Mouse (Mus musculus) spleen, adult 2 months (tissue): ENCODE results near the gene Ifitm6. TPM values are rescaled to one million over a fixed set of nuclear protein-coding genes. Genes with fewer than 3 reads are reported as not detected.
"Not testable (repeated sequence)": the region's sequence is repeated elsewhere in the genome, so short reads cannot be mapped to it uniquely, and the experiment has no call there.

Experiments used
- DNase-seq, 2 experiments: peaks; one replicate each; pipeline versions ENCODE4 v3.0.0 to v3.0.0-alpha.2; 2012 to 2021; ENCODE audit warnings: low spot score in 2 of 2, low read depth in 1 of 2
- H3K27ac ChIP-seq: fragments of 200-500 bp; 2 replicates; pipeline ENCODE4 v1.5.1; 2012; ENCODE audit warnings: low read length, inconsistent platforms; ENCODE audit not compliant: insufficient read depth
- H3K27me3 ChIP-seq: fragments of 200-500 bp; 2 replicates; pipeline ENCODE4 v1.6.1; 2012; ENCODE audit warnings: mild to moderate bottlenecking, moderate library complexity, low read length, inconsistent platforms; ENCODE audit not compliant: control insufficient read depth, insufficient read depth
- H3K36me3 ChIP-seq: fragments of 200-500 bp; 2 replicates; pipeline ENCODE4 v1.6.1; 2012; ENCODE audit warnings: mild to moderate bottlenecking, low read length, inconsistent platforms; ENCODE audit not compliant: control insufficient read depth, insufficient read depth
- H3K4me1 ChIP-seq: fragments of 200-500 bp; 2 replicates; pipeline ENCODE4 v1.6.1; 2011; ENCODE audit warnings: inconsistent platforms; ENCODE audit not compliant: control insufficient read depth, insufficient read depth, insufficient read length
- H3K4me3 ChIP-seq: fragments of 200-500 bp; 2 replicates; pipeline ENCODE4 v1.5.1; 2011; ENCODE audit warnings: mild to moderate bottlenecking, inconsistent platforms; ENCODE audit not compliant: insufficient read depth, insufficient read length; ENCODE audit errors: extremely low read depth
- CTCF ChIP-seq: fragments of 200-500 bp; IDR thresholded peaks from 2 replicates; pipeline ENCODE4 v1.5.1; 2011; ENCODE audit warnings: mild to moderate bottlenecking, inconsistent platforms; ENCODE audit not compliant: insufficient read depth, insufficient read length, insufficient replicate concordance; ENCODE audit errors: extremely low read depth
- POLR2A ChIP-seq: fragments of 200-500 bp; IDR thresholded peaks from 2 replicates; pipeline ENCODE4 v1.6.1; 2011; ENCODE audit warnings: low read depth, low read length, inconsistent platforms
- WGBS: fragments of 180-500 bp; shearing (Covaris S2); methylation state at CpG from one replicate; pipeline ENCODE4 v1.1.7; 2018; 5-methylcytosine and 5-hydroxymethylcytosine counted together
- polyA plus RNA-seq: library from polyadenylated mRNA; depleted of rRNA; stranded (reverse); fragments of >200 nt; gene quantifications from 2 replicates; pipeline ENCODE4 v1.2.3, GENCODE M21; 2012; rRNA removed

Gene Ifitm6
- polyA plus RNA-seq, result 25.5 and 45.9 TPM in 2 replicates

- H3K36me3 ChIP-seq, H3K27ac ChIP-seq, H3K4me3 ChIP-seq, H3K4me1 ChIP-seq, DNase-seq, H3K27me3 ChIP-seq: not testable (repeated sequence)
- WGBS, result 91% methylated on average over 1 of the region's 1 CpGs
Measured at GRCm38 (mm10) chr7:141017824-141018223, at the start of gene Ifitm6. TSS of gene Ifitm6 (minus strand) at chr7:141017924.

GRCm38 (mm10) chr7:141064576-141064975 lies 46.9 kb upstream of the Ifitm6 start:
- no peaks in the 10 kb centered on the region for H3K36me3 ChIP-seq
- peaks cover 15% of the 10 kb centered on the region for H3K27me3 ChIP-seq
- peaks cover 10% of the 10 kb centered on the region for H3K4me1 ChIP-seq
- no peak for TF ChIP-seq POLR2A
- no peak for TF ChIP-seq CTCF
- no peak overlapping the region for H3K27ac ChIP-seq
- H3K4me3 ChIP-seq, result no peak overlapping the region
- no peak for DNase-seq
- WGBS, result 72% methylated on average over 7 of the region's 7 CpGs

- 34% methylated on average over 7 of the region's 7 CpGs for WGBS
- no peak for DNase-seq
- no peaks in the 10 kb centered on the region for H3K36me3 ChIP-seq
- H3K27me3 ChIP-seq, result peaks cover 15% of the 10 kb centered on the region
- no peak overlapping the region for H3K27ac ChIP-seq
- no peak for TF ChIP-seq POLR2A
- H3K4me1 ChIP-seq, result peaks cover 10% of the 10 kb centered on the region
- no peak overlapping the region for H3K4me3 ChIP-seq
Measured at GRCm38 (mm10) chr7:141064175-141064574, 46.5 kb upstream of the Ifitm6 start.

- peaks cover 15% of the 10 kb centered on the region for H3K27me3 ChIP-seq
- WGBS, result 89% methylated on average over 3 of the region's 3 CpGs
- TF ChIP-seq CTCF (no peak), POLR2A (no peak)
- no peak overlapping the region for H3K4me3 ChIP-seq
- no peak for DNase-seq
- peaks cover 10% of the 10 kb centered on the region for H3K4me1 ChIP-seq
- H3K27ac ChIP-seq, result no peak overlapping the region
- no peaks in the 10 kb centered on the region for H3K36me3 ChIP-seq
Measured at GRCm38 (mm10) chr7:141063353-141063752, 45.6 kb upstream of the Ifitm6 start.

- WGBS, result 46% methylated on average over 7 of the region's 7 CpGs
- H3K36me3 ChIP-seq, result no peaks in the 10 kb centered on the region
- peaks cover 15% of the 10 kb centered on the region for H3K27me3 ChIP-seq
- H3K4me1 ChIP-seq, result peaks cover 10% of the 10 kb centered on the region
- TF ChIP-seq CTCF, result no peak
- no peak for TF ChIP-seq POLR2A
- H3K27ac ChIP-seq, result no peak overlapping the region
- DNase-seq, result no peak
- H3K4me3 ChIP-seq, result no peak overlapping the region
Measured at GRCm38 (mm10) chr7:141062525-141062924, 44.8 kb upstream of the Ifitm6 start.

DNA sequence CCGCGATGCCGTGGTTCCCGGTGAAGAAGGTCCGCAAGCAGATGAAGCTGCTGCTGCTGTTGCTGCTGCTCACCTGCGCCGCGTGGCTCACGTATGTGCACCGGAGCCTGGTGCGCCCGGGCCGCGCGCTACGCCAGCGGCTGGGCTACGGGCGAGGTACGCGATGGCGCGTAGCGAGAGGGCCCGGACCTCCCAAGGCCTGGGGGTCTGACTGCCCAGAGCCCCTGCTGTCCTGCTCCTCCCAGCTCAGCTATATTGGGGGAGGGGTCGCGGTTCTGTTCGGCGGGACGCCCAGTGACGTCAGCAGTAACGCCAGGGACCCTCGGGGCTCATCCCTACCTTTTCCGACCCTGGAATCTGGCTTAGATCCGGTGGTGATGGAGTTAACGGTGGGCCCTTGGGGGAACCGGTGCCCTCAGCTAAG lies 43.6 kb upstream of the Ifitm6 start:
- Histone ChIP-seq H3K27me3 (peaks cover 15% of the 10 kb centered on the region), H3K4me1 (peaks cover 10% of the 10 kb centered on the region), H3K27ac (no peak overlapping the region), H3K36me3 (no peaks in the 10 kb centered on the region), H3K4me3 (no peak overlapping the region)
- DNase-seq, result no peak
- TF ChIP-seq CTCF (no peak), POLR2A (no peak)
- 9% methylated on average over 32 of the region's 37 CpGs for WGBS

DNA sequence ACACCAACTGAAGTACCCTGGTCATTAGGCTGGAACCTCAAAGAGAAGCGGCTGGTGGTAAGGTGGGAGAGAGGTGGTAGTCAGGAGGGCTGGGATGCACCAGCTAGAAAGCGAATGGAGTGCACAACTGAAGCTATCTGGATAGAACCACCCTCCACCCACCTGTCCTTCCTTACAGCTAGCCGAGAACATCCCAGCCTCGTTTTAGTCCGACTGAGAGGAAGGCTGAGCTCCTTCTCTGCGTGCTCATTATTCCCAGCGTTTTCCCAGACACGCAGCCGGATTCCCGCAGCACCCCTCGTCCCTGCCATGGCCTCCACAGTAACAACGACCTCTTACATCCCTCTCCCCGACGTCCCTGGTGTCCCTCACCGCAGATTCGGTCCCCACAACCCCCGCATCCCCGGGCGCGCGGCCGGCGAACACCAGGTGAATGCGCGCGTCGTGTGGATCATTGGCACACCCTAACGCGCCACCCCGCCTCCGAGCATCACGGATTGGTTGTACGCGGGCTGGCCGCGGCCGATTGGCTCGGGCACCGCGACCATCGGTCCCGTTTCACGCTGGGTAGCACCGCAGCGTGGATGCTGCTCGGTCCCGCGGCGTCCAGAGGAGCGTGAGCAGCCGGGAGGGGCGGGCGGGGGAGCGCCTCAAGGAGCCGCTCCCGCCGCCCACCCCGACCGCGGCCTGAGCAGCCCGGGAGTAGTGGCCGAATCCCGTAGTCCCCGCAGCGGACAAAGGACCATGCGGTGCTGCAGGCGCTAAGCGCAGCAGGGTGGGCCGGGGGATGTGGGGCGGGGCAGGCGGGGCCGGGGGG lies 42.9 kb upstream of the Ifitm6 start, which contains the start of gene B4galnt4:
Gene B4galnt4 (plus strand): TSS at position 679 of the 817 bp plus-strand sequence.
- DNase-seq, result no peak
- Histone ChIP-seq H3K4me3 (peak within 1 kb of the TSS; percentile 29; the same call in 1 of the 2 replicates), H3K36me3 (no peaks in the 10 kb centered on the region), H3K4me1 (peaks cover 10% of the 10 kb centered on the region), H3K27ac (no peak within 1 kb of the TSS), H3K27me3 (peaks cover 15% of the 10 kb centered on the region)
- 3% methylated on average over 67 of the region's 72 CpGs for WGBS
- TF ChIP-seq CTCF (no peak), POLR2A (no peak)
